Mouse (Mus musculus) CH12F3 (cell line): ENCODE results near the gene Pcnx.
"Not testable (repeated sequence)": the region's sequence is repeated elsewhere in the genome, so short reads cannot be mapped to it uniquely, and the experiment has no call there.

Experiments
- in situ Hi-C: fragments of 300-500 bp; cut with MboI; formaldehyde crosslinking; loops from 2 replicates; pipeline ENCODE4 v1.14.3; 2020; ENCODE audit warnings: low sequenced_read_pairs

Pcnx gene

DNA sequence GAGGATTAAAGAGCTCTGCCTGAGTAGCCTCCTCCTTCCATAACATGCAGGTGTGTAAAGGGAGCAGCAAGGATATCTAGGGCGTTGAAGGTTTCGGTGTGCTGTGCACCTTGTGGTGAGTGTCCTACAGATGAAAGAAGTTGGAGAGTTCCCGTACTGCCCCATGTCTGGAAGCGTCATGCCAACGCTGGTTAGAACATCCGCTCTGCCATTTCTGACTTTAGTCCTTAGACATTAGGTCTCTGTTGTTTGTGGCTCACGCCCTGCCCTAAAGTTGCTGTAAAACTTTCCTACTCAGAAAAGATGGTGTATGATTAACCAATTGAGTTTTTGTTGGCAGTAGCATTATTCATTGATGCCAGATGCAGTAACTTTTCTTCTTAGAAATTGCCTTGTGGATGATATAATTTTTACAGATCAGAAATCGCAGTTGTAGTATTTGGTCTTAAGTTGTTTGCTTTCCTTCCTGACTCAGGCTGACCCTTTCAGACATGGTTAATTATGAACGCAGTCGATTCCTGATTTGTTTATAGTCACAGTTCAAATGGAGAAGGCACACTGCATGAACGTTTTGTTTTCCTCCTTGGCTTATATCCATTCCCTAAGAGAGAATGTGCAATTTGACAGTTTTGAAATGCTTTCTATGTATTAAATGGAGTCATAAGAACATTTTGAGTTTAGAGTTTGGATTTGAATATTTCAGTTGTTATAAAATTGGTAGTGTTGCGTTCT is 83.7 kb downstream of the Pcnx start:
- in situ Hi-C loops = no loop called here

- in situ Hi-C loops = no loop called here
Measured at GRCm38 (mm10) chr12:81949026-81949425, 89.2 kb downstream of the Pcnx start.

- in situ Hi-C loops = no loop called here
Measured at GRCm38 (mm10) chr12:81950016-81950415, 90.2 kb downstream of the Pcnx start.

DNA sequence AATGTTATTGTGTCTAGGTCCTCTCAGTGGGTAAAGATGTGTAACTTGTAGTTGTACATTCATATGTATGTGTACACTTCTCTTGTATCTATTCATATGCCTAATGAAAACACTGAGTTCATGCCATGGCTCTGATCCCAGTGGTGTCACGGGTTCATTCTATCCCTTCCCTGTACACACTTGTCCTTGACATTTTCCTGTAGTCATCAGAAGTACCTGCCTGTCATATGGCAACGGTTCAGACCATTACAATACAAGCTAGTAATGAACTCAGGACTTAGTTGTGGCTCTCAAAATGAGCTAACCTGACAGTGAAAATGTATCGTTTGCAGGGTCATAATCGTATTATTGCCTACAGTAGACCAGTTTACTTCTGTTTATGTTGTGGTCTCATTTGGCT is 98.5 kb downstream of the Pcnx start:
- in situ Hi-C loops = no loop called here

DNA sequence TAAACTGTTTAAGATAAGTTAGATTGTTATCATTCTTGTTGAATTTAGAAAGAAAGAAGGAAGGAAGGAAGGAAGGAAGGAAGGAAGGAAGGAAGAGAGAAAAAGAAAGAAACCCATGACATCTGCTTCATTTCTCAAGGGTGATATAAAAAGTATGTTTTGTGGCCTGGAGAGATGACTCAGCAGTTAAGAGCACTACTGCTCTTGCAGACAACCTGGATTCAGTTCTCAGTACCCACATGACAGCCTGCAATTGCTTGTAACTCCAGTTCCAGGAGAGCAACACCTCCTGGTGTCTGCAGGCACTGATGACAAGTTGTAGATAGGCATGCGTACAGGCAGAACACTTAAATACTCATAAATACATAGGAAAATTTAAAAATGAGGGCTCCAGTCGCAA is 105.6 kb downstream of the Pcnx start:
- in situ Hi-C loops = no loop called here

- in situ Hi-C loops = no loop called here
Measured at GRCm38 (mm10) chr12:81971042-81971883, 111.4 kb downstream of the Pcnx start.

DNA sequence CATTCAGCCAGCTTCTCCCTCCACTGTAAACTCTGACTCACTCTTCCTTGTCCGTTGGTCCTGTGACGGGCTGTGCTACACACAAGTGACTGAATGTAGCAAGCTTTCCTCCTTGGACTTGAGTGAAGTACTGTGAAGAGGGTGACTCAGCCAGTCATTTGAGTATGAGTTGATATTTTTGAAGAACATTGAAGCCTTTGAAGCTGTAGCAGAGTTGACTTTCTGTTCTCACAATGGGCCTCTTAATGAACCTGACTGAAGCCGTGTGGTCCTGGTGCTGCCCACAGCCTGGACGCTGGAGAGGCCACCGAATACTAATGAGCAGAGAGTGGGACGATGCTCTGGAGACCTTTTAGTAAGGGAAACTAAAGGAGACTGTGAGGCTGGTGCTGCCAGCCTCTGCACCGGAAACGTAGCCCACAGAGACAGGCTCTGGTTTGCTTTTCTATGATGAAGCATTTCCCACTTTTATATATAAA is 112.1 kb downstream of the Pcnx start:
- in situ Hi-C loops = no loop called here

GRCm38 (mm10) chr12:81974806-81975205 is 115.0 kb downstream of the Pcnx start:
- in situ Hi-C loops = no loop called here

- in situ Hi-C loops = no loop called here
Measured at GRCm38 (mm10) chr12:81977346-81977745, 117.5 kb downstream of the Pcnx start.

DNA sequence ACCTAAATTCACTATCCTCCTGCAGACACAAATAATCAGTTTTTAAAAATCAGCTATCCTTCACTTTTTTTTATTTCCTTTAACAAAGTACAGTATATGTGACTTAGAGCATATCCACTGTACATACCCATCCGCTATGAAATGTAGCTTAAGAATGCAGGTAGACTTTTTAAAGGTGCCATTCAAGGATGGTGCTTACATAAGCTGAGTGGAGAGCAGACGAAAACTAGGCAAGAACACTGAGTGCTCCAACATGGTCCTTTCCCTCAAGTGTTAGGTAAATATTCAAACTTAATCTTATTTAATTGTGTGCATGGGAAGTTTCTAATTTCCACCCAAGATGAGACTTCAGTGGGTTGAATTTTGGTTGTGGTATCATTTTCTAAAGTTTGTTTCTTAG is 119.5 kb downstream of the Pcnx start:
- in situ Hi-C loops = no loop called here

DNA sequence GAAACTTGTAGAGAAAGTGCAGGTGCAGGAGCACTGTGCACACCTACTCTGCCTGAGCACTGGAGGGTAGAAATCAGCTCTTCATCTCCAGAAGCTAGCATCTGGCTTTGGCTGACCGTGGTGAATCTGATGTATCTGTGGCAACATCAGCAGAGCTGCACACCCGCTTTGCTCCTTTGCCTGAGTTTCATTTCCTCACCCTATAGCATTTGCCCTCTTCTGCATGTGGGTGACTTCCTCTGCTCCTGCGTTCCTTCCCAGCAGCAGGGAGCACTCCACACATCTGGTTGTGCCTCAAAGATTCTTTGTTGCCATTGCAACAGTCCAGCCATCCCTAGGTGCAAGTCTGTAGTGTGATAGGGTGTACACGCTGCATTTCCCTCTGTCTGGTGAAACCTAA is 132.3 kb downstream of the Pcnx start:
- in situ Hi-C loops = no loop called here

DNA sequence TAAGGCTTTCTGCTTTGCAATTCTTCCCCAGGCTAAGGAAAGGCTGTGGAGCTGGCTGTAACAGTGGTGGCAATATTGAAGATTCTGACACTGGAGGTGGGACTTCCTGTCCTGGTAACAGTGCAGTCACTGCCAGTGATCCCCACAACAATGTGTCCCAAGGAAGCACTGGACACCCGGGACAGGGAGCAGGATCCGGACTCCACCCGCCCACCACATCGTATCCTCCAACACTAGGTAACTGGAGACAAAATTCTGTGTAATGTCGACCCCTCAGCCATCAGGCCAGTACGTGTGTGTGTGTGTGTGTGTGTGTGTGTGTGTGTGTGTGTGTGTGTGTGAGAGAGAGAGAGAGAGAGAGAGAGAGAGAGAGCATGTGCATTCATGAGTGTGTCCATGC is 133.2 kb downstream of the Pcnx start:
- in situ Hi-C loops = no loop called here

- in situ Hi-C loops = no loop called here
Measured at GRCm38 (mm10) chr12:81994911-81995667, 135.3 kb downstream of the Pcnx start.

DNA sequence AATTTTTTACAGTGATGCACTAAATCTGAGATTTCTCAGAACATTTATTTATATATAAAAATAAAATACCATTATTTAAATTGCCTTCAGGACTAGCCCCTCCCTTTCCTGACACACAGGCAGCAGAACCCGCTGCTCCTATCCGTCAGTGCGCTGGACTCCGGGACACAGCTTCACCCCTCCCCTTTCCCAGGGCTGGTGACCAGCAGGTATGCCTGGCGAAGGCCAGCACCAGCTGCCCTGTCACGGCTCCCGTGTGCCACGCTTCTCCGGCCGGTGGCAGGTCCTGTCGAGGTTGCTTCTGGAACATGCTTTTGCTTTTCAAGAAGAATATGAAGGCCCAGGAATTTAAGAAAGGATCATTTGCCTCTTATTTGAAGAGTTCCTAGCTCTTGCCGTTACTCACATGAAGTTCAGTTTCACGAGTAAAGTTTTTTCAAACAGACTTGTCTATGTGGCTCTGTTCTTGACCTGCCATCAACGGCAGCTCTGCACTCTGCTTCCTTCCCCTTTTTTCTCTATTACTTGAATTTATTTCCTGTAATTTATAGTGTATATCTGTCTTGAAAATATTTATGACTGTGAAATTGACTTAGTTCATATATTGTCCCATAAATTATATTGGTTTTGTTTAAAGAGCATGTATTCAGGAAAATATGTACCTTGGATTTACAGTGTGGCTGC is 137.0 kb downstream of the Pcnx start:
- in situ Hi-C loops = no loop called here

- in situ Hi-C loops = no loop called here
Measured at GRCm38 (mm10) chr12:81997497-81997896, 137.7 kb downstream of the Pcnx start.

DNA sequence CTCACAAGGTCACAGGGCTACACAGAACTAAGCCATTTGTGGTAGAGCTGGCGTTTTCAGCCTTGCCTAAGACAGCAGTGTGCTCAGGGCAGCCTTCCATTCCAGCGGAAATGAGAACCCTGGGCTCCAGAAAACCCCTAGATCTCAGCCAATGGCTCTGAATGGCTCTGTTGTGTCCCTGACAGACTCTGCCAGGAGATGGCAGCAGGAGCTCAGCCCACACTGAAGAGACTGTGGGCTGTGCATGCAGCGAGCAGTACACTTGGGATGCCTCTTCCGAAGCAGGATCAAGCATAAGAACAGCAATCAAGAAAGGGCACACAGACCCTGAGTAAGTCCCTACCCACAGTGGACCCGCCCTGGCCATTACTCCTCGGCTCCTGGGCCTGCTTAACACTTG is 142.9 kb downstream of the Pcnx start:
- in situ Hi-C loops = not testable (repeated sequence)

DNA sequence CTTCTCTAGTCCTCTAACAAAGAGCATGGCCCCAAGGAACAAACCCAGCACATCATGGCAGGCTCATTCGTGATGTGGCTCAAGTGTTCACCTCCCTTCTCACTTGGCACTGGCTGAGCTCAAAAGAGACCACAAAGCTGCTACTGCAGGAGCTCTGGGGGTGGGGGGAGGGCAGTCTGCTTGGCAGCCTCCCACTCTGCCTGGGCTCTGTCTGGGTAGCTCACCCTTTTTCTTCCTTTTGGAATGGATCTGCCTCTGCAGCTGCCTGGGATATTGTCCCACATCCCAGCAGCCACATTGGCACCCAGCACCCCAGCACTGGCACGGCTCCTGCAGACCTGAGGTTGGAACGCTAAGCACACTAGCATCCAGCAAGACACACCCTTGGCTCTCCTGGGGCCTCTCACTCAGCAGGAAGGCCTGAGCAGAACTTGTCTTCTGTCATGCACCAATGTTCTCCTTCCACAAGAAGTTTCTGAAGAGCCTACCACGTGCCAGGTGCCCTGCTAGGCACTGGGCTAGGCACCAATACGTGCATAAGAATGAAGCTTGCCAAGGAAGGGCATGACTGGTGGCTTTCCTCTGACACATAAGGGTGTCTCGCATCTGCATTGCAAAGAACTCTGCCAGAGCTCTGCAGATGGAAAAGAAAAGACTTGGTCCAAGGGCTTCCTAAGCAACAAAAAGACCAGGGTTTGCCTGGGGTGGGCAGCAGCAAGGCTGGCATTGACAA is 166.2 kb downstream of the Pcnx start:
- in situ Hi-C loops = not testable (repeated sequence)

GRCm38 (mm10) chr12:82033524-82033923 is 173.7 kb downstream of the Pcnx start:
- in situ Hi-C loops = not testable (repeated sequence)

DNA sequence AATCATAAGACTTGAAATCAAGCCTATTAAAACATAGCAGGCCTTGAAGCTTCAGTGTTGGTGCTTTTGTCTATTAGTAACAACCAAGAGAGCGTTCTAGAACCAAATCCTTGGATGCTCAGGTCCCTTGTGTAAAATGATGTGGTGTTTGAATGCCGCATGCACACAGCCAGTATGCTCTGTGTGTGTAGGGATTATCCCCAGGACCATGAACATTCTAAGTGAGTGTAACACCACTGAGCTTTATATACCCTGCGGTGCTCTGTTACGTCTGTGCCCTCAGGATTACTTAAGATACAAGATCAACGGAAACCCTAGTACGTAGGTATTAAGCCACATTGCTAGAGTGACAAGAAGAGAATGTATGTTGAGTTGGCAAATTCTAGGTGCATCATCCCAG is 174.2 kb downstream of the Pcnx start:
- in situ Hi-C loops = not testable (repeated sequence)

DNA sequence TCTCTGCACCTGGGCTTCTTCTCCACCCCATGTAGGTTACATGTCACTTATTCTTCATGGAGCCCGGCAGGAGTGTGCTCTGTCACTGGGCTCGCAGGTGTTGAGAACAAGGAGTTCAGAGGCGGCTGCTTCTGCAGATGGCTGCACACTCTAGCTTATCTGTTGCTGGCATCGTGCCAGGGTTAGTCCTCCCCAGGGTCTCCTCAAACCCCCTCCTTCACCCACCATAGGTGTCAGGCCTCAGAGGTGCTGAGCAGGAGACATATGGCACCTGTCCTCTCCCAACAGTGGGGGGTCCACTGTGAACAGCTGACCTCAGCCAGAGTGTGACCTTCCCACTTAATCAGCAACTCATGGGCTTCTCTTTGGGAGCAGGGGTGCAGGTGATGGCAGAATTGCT is 184.3 kb downstream of the Pcnx start:
- in situ Hi-C loops = not testable (repeated sequence)
